Mouse (Mus musculus): ENCODE measurements around the gene AC131692.1. TPM values are rescaled to one million over a fixed set of nuclear protein-coding genes. Genes with fewer than 3 reads are reported as not detected.
A peak's percentile ranks its signal among the peaks of the same experiment; 100 is the strongest.
"Not testable (repeated sequence)": the region's sequence is repeated elsewhere in the genome, so short reads cannot be mapped to it uniquely, and the experiment has no call there.

The AC131692.1 gene
- total RNA-seq, 1 experiment from 2014 or later, result not detected

- no peak for ATAC-seq (ENCODE audit: extremely low read depth, insufficient number of reproducible peaks, low FRiP score, poor library complexity, severe bottlenecking)
Measured at GRCm38 (mm10) chr19:6105586-6105985, 11.4 kb downstream of the AC131692.1 start, which contains the start of gene Naaladl1. TSS of gene Naaladl1 (plus strand) at chr19:6105782.

- no peak for ATAC-seq (ENCODE audit: extremely low read depth, insufficient number of reproducible peaks, low FRiP score, poor library complexity, severe bottlenecking)
Measured at GRCm38 (mm10) chr19:6113116-6113515, 18.9 kb downstream of the AC131692.1 start.

DNA sequence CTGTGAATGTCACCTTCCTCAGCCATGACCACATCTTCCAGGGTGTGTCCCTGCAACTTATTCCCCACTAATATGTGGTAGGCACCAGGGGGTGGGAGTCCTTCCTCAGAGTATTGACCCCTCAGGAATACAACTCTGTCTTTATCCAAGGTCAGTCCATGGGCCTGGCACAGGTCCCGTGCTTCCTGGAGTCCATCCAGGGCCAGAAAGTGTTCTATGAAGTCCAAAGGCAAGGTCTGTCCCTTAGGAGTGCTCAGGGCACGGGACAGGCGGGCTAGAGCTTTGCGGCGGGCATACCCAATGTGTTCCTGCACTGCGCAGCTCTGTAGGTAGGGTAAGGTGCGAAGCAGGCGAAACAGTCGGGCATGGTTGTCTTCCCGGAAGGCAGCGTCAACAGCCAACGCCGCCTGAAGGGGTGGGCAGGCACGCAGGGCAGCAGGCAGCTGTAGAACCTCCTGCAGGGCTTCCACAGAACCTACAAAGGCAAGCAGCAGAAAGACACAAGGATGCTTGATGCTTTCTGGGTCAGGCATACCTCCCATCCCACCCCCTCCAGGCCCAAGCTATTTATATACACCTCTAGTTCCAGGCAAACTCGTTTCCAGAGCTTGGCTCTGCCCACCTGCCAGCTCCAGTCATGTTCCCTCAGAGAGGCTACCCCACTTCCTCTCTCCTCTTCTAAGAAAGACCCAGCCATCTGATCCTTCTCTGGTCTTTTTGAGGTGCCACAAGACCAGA, 22.1 kb downstream of the AC131692.1 start:
- no peak for ATAC-seq (ENCODE audit: extremely low read depth, insufficient number of reproducible peaks, low FRiP score, poor library complexity, severe bottlenecking)

GRCm38 (mm10) chr19:6117346-6117985, 23.2 kb downstream of the AC131692.1 start:
- ATAC-seq (ENCODE audit: extremely low read depth, insufficient number of reproducible peaks, low FRiP score, poor library complexity, severe bottlenecking), result no peak

DNA sequence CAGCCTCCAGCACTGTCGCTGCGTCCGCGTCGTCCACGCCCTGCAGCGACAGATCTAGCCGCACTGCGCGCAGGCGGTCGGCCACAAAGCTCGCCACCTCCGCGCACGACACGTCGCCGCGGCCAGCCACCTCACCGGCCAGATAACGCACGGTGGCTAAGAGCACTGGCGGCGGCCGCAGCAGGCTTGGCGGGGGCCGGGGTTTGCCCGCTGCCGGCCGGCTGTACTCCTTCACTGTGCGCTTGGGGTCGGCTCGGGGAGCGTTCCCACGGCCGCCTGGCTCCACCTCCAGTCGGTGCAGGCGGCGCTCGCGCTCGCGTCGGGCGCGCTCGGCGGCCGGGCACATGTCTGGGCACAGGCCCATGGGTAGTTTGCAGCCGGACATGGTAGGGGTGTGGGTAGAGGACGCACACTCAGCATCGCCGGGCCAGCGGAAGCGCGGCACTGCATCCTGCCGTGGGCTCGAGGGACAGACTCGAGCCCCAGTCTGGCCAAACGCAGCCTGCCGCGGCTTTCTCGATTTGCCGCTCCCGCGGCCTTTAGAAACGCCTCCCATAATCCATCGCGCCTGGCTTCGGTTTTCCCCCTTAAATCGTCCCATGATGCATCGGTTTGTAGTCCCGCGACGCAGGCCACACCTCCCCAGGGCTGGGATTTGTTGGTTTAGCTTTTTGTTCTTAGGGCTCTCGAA, 23.9 kb downstream of the AC131692.1 start, which contains the start of gene Sac3d1:
Gene Sac3d1 (minus strand): TSS at position 665 of the 691 bp plus-strand sequence.
- peak; percentile 82 for ATAC-seq (ENCODE audit: extremely low read depth, insufficient number of reproducible peaks, low FRiP score, poor library complexity, severe bottlenecking)

- ATAC-seq (ENCODE audit: extremely low read depth, insufficient number of reproducible peaks, low FRiP score, poor library complexity, severe bottlenecking), result no peak
Measured at GRCm38 (mm10) chr19:6118677-6119185, 24.5 kb downstream of the AC131692.1 start.

- no peak for ATAC-seq (ENCODE audit: extremely low read depth, insufficient number of reproducible peaks, low FRiP score, poor library complexity, severe bottlenecking)
Measured at GRCm38 (mm10) chr19:6121761-6122160, 27.5 kb downstream of the AC131692.1 start.

- no peak for ATAC-seq (ENCODE audit: extremely low read depth, insufficient number of reproducible peaks, low FRiP score, poor library complexity, severe bottlenecking)
Measured at GRCm38 (mm10) chr19:6123330-6123729, 29.1 kb downstream of the AC131692.1 start.

GRCm38 (mm10) chr19:6124898-6125297, 30.7 kb downstream of the AC131692.1 start:
- ATAC-seq (ENCODE audit: extremely low read depth, insufficient number of reproducible peaks, low FRiP score, poor library complexity, severe bottlenecking), result no peak

GRCm38 (mm10) chr19:6126289-6126688, 32.1 kb downstream of the AC131692.1 start:
- peak; percentile 27; the same call in 1 of the 2 replicates for ATAC-seq (ENCODE audit: extremely low read depth, insufficient number of reproducible peaks, low FRiP score, poor library complexity, severe bottlenecking)

GRCm38 (mm10) chr19:6126789-6127580, 32.8 kb downstream of the AC131692.1 start:
- ATAC-seq (ENCODE audit: extremely low read depth, insufficient number of reproducible peaks, low FRiP score, poor library complexity, severe bottlenecking), result no peak

GRCm38 (mm10) chr19:6127760-6128341, 33.6 kb downstream of the AC131692.1 start, which contains the start of gene Snx15:
TSS of gene Snx15 (minus strand) at chr19:6128304.
- peak; percentile 87 for ATAC-seq (ENCODE audit: extremely low read depth, insufficient number of reproducible peaks, low FRiP score, poor library complexity, severe bottlenecking)

GRCm38 (mm10) chr19:6130414-6131128, 36.4 kb downstream of the AC131692.1 start:
- ATAC-seq (ENCODE audit: extremely low read depth, insufficient number of reproducible peaks, low FRiP score, poor library complexity, severe bottlenecking), result not testable (repeated sequence)

DNA sequence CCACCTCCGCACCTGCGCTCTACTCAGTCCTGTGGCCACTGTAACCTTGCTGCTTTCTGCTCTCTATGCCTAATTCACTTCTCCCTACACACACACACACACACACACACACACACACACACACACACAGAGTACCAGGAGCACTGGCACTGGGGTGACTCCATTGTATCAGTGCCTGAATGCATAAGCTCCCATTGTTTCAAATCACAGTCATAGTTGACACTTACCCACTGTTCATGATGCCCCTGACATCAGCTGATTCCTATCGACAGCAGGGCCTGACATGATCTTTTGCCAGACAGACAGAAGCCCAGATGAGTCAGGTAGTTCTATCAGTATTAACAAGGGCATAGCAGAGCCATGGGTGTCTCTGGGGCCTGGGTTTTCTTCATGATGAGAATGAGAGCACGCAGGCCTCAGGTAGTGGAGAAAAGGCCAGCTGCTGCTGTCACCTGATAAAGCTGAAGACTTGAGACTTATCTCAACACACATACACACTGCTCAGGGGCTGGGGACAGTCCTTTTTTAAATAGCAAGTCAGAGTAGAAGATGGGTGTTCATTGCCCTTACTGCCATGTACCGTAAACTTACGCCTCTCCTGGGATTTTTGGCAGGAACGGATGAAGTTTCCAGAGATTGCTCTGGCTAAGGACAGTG, 38.1 kb downstream of the AC131692.1 start:
- ATAC-seq (ENCODE audit: extremely low read depth, insufficient number of reproducible peaks, low FRiP score, poor library complexity, severe bottlenecking), result no peak

DNA sequence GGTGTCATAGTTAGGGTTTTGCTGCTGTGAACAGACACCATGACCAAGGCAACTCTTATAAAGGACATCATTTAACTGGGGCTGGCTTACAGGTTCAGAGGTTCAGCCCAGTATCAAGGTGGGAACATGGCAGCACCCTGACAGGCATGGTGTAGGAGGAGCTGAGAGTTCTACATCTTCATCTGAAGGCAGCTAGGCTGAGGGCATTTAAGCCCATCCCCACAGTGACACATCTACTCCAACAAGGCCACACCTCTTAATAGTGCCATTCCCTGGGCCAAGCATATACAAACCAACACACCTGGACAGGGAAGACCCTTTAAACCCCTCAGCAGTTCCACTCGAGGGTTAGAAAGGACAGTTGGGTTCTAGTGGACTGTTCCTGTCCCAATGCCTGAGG, 39.0 kb downstream of the AC131692.1 start:
- ATAC-seq (ENCODE audit: extremely low read depth, insufficient number of reproducible peaks, low FRiP score, poor library complexity, severe bottlenecking), result not testable (repeated sequence)

DNA sequence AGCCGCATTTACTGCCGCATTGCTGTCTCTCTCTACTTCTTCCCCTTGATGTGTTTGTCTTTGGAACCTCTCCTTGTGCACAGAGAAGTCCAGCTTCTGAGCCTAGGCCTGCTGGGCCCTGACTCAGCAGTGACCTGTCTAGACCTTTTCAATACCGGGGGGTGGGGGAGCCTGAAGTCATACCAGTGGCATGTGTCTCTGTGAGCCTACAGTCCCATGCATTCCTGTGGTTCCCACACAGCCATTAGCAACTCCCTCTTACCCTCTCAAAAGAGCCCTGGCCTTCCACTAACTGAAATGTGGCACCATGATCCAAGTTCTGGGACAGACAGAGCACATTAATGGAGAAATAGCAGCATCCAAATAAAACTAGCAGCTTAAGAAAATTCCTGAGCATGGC, 42.2 kb downstream of the AC131692.1 start:
- no peak for ATAC-seq (ENCODE audit: extremely low read depth, insufficient number of reproducible peaks, low FRiP score, poor library complexity, severe bottlenecking)

GRCm38 (mm10) chr19:6139701-6140100, 45.5 kb downstream of the AC131692.1 start:
- no peak for ATAC-seq (ENCODE audit: extremely low read depth, insufficient number of reproducible peaks, low FRiP score, poor library complexity, severe bottlenecking)
